Mouse (Mus musculus) stomach, embryonic 15.5 days (tissue): ENCODE measurements around the gene Uhrf1bp1l. TPM values are rescaled to one million over a fixed set of nuclear protein-coding genes. Genes with fewer than 3 reads are reported as not detected.

Experiments
- ATAC-seq: fragments of 200-750 bp; cut with Nextera tagmentation; 2 replicates; pipeline ENCODE4 v1.8.0; 2017; ENCODE audit warnings: low read depth, moderate number of reproducible peaks, moderate TSS enrichment; ENCODE audit not compliant: insufficient read depth, low FRiP score
- H3K27ac ChIP-seq: fragments of 300-500 bp; sonication (generic); 2 replicates; pipeline ENCODE4 v1.5.1; 2015; ENCODE audit warnings: mild to moderate bottlenecking, inconsistent platforms
- H3K27me3 ChIP-seq: fragments of 300-500 bp; sonication (generic); replicated peaks from 2 replicates; pipeline ENCODE4 v1.6.1; 2015; ENCODE audit warnings: inconsistent platforms
- H3K36me3 ChIP-seq: fragments of 300-500 bp; sonication (generic); 2 replicates; pipeline ENCODE4 v1.6.1; 2015; ENCODE audit warnings: inconsistent platforms
- H3K4me1 ChIP-seq: fragments of 300-500 bp; sonication (generic); 2 replicates; pipeline ENCODE4 v1.6.1; 2015; ENCODE audit warnings: inconsistent platforms
- H3K4me2 ChIP-seq: fragments of 300-500 bp; sonication (generic); 2 replicates; pipeline ENCODE4 v1.6.1; 2015; ENCODE audit warnings: mild to moderate bottlenecking, inconsistent platforms
- H3K4me3 ChIP-seq: fragments of 300-500 bp; sonication (generic); replicated peaks from 2 replicates; pipeline ENCODE4 v1.5.1; 2015; ENCODE audit warnings: inconsistent platforms
- H3K9ac ChIP-seq: fragments of 300-500 bp; sonication (generic); 2 replicates; pipeline ENCODE4 v1.6.1; 2015; ENCODE audit warnings: inconsistent platforms
- H3K9me3 ChIP-seq: fragments of 300-500 bp; sonication (generic); 2 replicates; pipeline ENCODE4 v1.6.1; 2016; ENCODE audit warnings: inconsistent platforms
- WGBS: fragments of 180-500 bp; shearing (Covaris S2); methylation state at CpG from one replicate; pipeline ENCODE4 v1.1.7; 2015; 5-methylcytosine and 5-hydroxymethylcytosine counted together
- polyA plus RNA-seq: library from polyadenylated mRNA; unstranded; fragments of >200 nt; fragmentation: Nextera tagmentation; extraction: Ambion mirVana; gene quantifications from 2 replicates; pipeline ENCODE4 v1.2.1, GENCODE M21; 2015

Uhrf1bp1l gene
- polyA plus RNA-seq, 1 experiment from 2014 or later: 19.9 TPM

- H3K9ac ChIP-seq: no peak overlapping the region
- peaks cover 4% of the 10 kb centered on the region; the same call in 1 of the 2 replicates for H3K4me1 ChIP-seq
- 80% methylated on average over 4 of the region's 4 CpGs for WGBS
- H3K27me3 ChIP-seq: peaks cover 3% of the 10 kb centered on the region; the same call in 1 of the 2 replicates
- no peak overlapping the region for H3K27ac ChIP-seq
- no peak overlapping the region for H3K4me2 ChIP-seq
- H3K4me3 ChIP-seq: no peak overlapping the region
- H3K36me3 ChIP-seq: no peaks in the 10 kb centered on the region
- ATAC-seq: no peak
- no peaks in the 10 kb centered on the region for H3K9me3 ChIP-seq
These were observed 123.4 kb downstream of the Uhrf1bp1l start for GRCm38 (mm10) chr10:89868211-89868610.

DNA sequence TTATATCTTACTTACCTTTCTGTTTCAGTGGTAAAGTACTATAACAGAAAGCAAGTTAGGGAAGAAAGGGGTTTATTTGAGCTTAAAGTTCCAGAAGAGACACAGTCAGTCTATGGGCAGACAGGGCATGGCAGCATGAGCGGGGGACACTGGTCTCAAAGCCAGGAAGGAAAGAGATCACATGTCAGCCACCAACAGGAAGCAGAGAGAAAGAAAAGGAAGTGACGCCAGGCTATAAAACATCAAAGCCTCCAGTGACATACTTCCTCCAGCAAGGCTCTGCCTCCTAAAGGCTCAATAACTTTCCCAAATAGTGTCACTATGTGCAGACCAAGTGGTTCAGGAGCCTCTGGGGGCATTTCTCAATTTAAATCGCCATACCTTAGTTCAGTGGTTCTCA lies 124.0 kb downstream of the Uhrf1bp1l start:
- Histone ChIP-seq H3K27me3 (peaks cover 9% of the 10 kb centered on the region; the same call in 1 of the 2 replicates), H3K9me3 (no peaks in the 10 kb centered on the region), H3K4me2 (no peak overlapping the region), H3K4me3 (no peak overlapping the region), H3K9ac (no peak overlapping the region), H3K36me3 (no peaks in the 10 kb centered on the region), H3K4me1 (peaks cover 9% of the 10 kb centered on the region), H3K27ac (no peak overlapping the region)
- no peak for ATAC-seq
- WGBS: 71% methylated on average over 3 of the region's 3 CpGs

Other genes starting within 250 kb of the Uhrf1bp1l start
- 9.9 and 12.0 TPM in 2 replicates for gene Nr1h4, start 211.4 kb upstream of the Uhrf1bp1l start, polyA plus RNA-seq
- gene Slc17a8, start 123.7 kb upstream of the Uhrf1bp1l start, polyA plus RNA-seq: not detected in 2 replicates
- 7.1 and 7.7 TPM in 2 replicates for gene Scyl2, start 58.7 kb upstream of the Uhrf1bp1l start, polyA plus RNA-seq
- gene Actr6, start 12.7 kb upstream of the Uhrf1bp1l start, polyA plus RNA-seq: 26.5 and 28.3 TPM in 2 replicates
- gene Anks1b, start 128.5 kb downstream of the Uhrf1bp1l start, polyA plus RNA-seq: 0.97 and 1.9 TPM in 2 replicates